Mouse (Mus musculus) c-Kit-positive CD71-negative TER-119-negative erythroid progenitor cells, embryonic 14.5 days (primary cell): ENCODE measurements around the gene Sec24b.

Source experiments
- DNase-seq: peaks from one replicate; pipeline ENCODE4 v3.0.0-alpha.2; 2013; ENCODE audit warnings: low read depth

Gene Sec24b

GRCm38 (mm10) chr3:129978716-129979115, 82.6 kb downstream of the Sec24b start:
- DNase-seq, result no peak

GRCm38 (mm10) chr3:129976317-129976716, 85.0 kb downstream of the Sec24b start:
- DNase-seq, result no peak

- DNase-seq, result no peak
Observed at GRCm38 (mm10) chr3:129970529-129971515, 90.5 kb downstream of the Sec24b start.

- DNase-seq, result no peak
Observed at GRCm38 (mm10) chr3:129969432-129970395, 91.6 kb downstream of the Sec24b start, which contains the start of gene Mcub. Gene Mcub (minus strand): TSS chr3:129970206.

GRCm38 (mm10) chr3:129969031-129969430, 92.3 kb downstream of the Sec24b start:
- DNase-seq, result no peak

GRCm38 (mm10) chr3:129967874-129968273, 93.5 kb downstream of the Sec24b start:
- no peak for DNase-seq

GRCm38 (mm10) chr3:129964681-129965080, 96.7 kb downstream of the Sec24b start:
- no peak for DNase-seq

- DNase-seq, result no peak
Observed at GRCm38 (mm10) chr3:129962533-129962932, 98.8 kb downstream of the Sec24b start.

GRCm38 (mm10) chr3:129953296-129953695, 108.1 kb downstream of the Sec24b start:
- DNase-seq, result no peak

GRCm38 (mm10) chr3:129949158-129949773, 112.1 kb downstream of the Sec24b start:
- no peak for DNase-seq

GRCm38 (mm10) chr3:129948359-129948758, 113.0 kb downstream of the Sec24b start:
- DNase-seq, result no peak

GRCm38 (mm10) chr3:129946217-129946914, 115.0 kb downstream of the Sec24b start:
- DNase-seq, result no peak

GRCm38 (mm10) chr3:129943813-129944212, 117.5 kb downstream of the Sec24b start:
- no peak for DNase-seq

- no peak for DNase-seq
Observed at GRCm38 (mm10) chr3:129941291-129941690, 120.1 kb downstream of the Sec24b start.

GRCm38 (mm10) chr3:129940780-129941179, 120.6 kb downstream of the Sec24b start:
- no peak for DNase-seq

- no peak for DNase-seq
Observed at GRCm38 (mm10) chr3:129939058-129939457, 122.3 kb downstream of the Sec24b start.

GRCm38 (mm10) chr3:129937848-129938247, 123.5 kb downstream of the Sec24b start:
- DNase-seq, result no peak

GRCm38 (mm10) chr3:129936561-129936960, 124.8 kb downstream of the Sec24b start:
- DNase-seq, result no peak
